Mouse (Mus musculus) liver, embryonic 14.5 days (tissue): ENCODE results near the gene Zfp459. TPM values are rescaled to one million over a fixed set of nuclear protein-coding genes. Genes with fewer than 3 reads are reported as not detected.

Experiments
- ATAC-seq: fragments of 200-750 bp; cut with Nextera tagmentation; 2 replicates; pipeline ENCODE4 v1.8.0; 2017; ENCODE audit warnings: moderate number of reproducible peaks, mild to moderate bottlenecking, moderate library complexity; ENCODE audit not compliant: insufficient read depth
- DNase-seq, 3 experiments: peaks; one replicate each; pipeline ENCODE4 v3.0.0-alpha.2; 2012 to 2013; ENCODE audit warnings: low read depth in 3 of 3, low spot score in 3 of 3
- H3K27ac ChIP-seq: fragments of 300-500 bp; sonication (generic); 2 replicates; pipeline ENCODE4 v1.5.1; 2014; ENCODE audit warnings: moderate library complexity, mild to moderate bottlenecking, control low read depth, inconsistent platforms
- H3K27me3 ChIP-seq: fragments of 300-500 bp; sonication (generic); 2 replicates; pipeline ENCODE4 v1.6.1; 2014; ENCODE audit warnings: mild to moderate bottlenecking, low read length, moderate library complexity; ENCODE audit not compliant: control insufficient read depth, insufficient read depth
- H3K36me3 ChIP-seq: fragments of 300-500 bp; sonication (generic); replicated peaks from 2 replicates; pipeline ENCODE4 v1.6.1; 2014; ENCODE audit warnings: low read depth; ENCODE audit not compliant: control insufficient read depth, insufficient read depth
- H3K4me1 ChIP-seq, 2 experiments: fragments of 200-500 bp in 1 of 2; fragments of 300-500 bp in 1 of 2; sonication (generic) in 1 of 2; replicated peaks; 2 replicates each; pipeline ENCODE4 v1.6.1; 2012 to 2014; ENCODE audit warnings: antibody characterized with exemption in 1 of 2, inconsistent platforms in 1 of 2, low read length in 1 of 2; ENCODE audit not compliant: control insufficient read depth in 2 of 2, insufficient read depth in 2 of 2
- H3K4me2 ChIP-seq: fragments of 300-500 bp; sonication (generic); 2 replicates; pipeline ENCODE4 v1.6.1; 2014; ENCODE audit warnings: low read depth, mild to moderate bottlenecking, control low read depth, moderate library complexity
- H3K4me3 ChIP-seq, 2 experiments: fragments of 200-500 bp in 1 of 2; fragments of 300-500 bp in 1 of 2; sonication (generic) in 1 of 2; 2 replicates each; pipeline ENCODE4 v1.5.1; 2012 to 2014; ENCODE audit warnings: low read depth in 2 of 2, low read length in 2 of 2, mild to moderate bottlenecking in 2 of 2, control low read depth in 1 of 2, inconsistent platforms in 1 of 2, moderate library complexity in 1 of 2; ENCODE audit not compliant: insufficient read depth in 1 of 2
- H3K9ac ChIP-seq: fragments of 300-500 bp; sonication (generic); replicated peaks from 2 replicates; pipeline ENCODE4 v1.6.1; 2014; ENCODE audit warnings: mild to moderate bottlenecking, control low read depth, moderate library complexity
- H3K9me3 ChIP-seq: fragments of 300-500 bp; sonication (generic); 2 replicates; pipeline ENCODE4 v1.6.1; 2016; ENCODE audit warnings: low read length, mixed read lengths; ENCODE audit not compliant: control insufficient read depth
- CTCF ChIP-seq: IDR thresholded peaks from 2 replicates; pipeline ENCODE4 v1.5.1; 2016; ENCODE audit warnings: antibody characterized with exemption, low read depth, control low read depth
- EP300 ChIP-seq: IDR thresholded peaks from 2 replicates; pipeline ENCODE4 v1.6.1; 2016; ENCODE audit warnings: antibody characterized with exemption, low read depth
- WGBS: fragments of 180-500 bp; shearing (Covaris S2); extraction: QIAGEN DNeasy Blood & Tissue Kit; methylation state at CpG from one replicate; pipeline ENCODE4 v1.1.7; 2014; ENCODE audit not compliant: insufficient replicate concordance; 5-methylcytosine and 5-hydroxymethylcytosine counted together
- polyA plus RNA-seq, 2 experiments: library from polyadenylated mRNA; depleted of rRNA in 1 of 2; stranded (reverse) in 1 of 2; unstranded in 1 of 2; fragments of >200 nt; fragmentation: Nextera tagmentation in 1 of 2; extraction: Ambion mirVana in 1 of 2; gene quantifications; 2 replicates each; pipeline versions ENCODE4 v1.2.1 to v1.2.3; 2012 to 2014

The Zfp459 gene
- polyA plus RNA-seq, 2 experiments = 0.07 to 0.17 TPM

DNA sequence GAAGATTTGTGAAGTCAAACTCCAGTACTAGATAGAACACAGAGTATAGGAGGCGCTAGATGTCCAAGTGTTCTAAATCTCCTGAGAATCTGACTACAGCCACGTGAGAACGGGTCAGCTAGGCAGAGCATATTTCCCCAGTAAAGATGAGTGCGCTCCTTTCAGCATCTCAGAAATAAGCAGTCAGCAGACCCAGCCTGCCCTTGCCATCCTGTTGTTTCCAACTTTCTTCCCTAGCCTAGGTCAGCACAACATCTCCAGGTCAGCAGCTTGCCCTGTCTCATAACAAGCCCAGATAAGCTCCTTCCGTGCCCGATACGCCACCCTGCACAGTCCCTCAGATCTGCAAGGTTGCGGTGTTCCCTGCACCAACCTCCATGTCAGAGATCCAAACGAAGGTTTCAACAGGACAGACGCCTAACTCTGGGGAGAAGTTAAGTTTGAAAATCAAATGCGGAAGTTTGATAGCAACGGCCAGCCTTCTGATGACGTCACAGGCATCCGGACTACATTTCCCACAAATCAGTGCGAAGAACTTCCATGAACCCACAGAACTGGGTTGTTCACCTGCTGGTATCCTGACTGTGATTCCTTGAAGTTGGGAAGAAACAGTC lies 61.0 kb downstream of the Zfp459 start, which contains the start of the genes Gm28044 and Zfp953:
Gene Gm28044, minus strand, starts transcription at position 406 of the 614 bp plus-strand sequence.
Gene Zfp953, minus strand, starts transcription at position 475 of the 614 bp plus-strand sequence.
- peak; percentile 32 for TF ChIP-seq CTCF
- TF ChIP-seq EP300 = no peak
- peak within 1 kb of the TSS; percentile 92 to 99 for H3K4me3 ChIP-seq
- no peaks in the 10 kb centered on the region for H3K27me3 ChIP-seq
- peak within 1 kb of the TSS; percentile 85 for H3K9ac ChIP-seq
- peak; percentile 85 for ATAC-seq
- H3K4me1 ChIP-seq = peaks cover 5 to 6% of the 10 kb centered on the region in 2 experiments
- DNase-seq = peak; percentile 69 to 77 (median 73)
- peak within 1 kb of the TSS; percentile 62 for H3K27ac ChIP-seq
- 0% methylated on average over 15 of the region's 15 CpGs for WGBS
- no peaks in the 10 kb centered on the region for H3K9me3 ChIP-seq
- no peaks in the 10 kb centered on the region for H3K36me3 ChIP-seq
- H3K4me2 ChIP-seq = peak within 1 kb of the TSS; percentile 74

Other genes with a start within 250 kb of the Zfp459 start
- 0.89 and 1.1 TPM in 2 replicates for gene Rsl1, start 248.2 kb downstream of the Zfp459 start, polyA plus RNA-seq (2012; rRNA removed)
- 0.82 and 1.5 TPM in 2 replicates for gene Rsl1, start 248.2 kb downstream of the Zfp459 start, polyA plus RNA-seq (2014; fragmentation: Nextera tagmentation; extraction: Ambion mirVana)
- gene Zfp455, start 226.9 kb downstream of the Zfp459 start, polyA plus RNA-seq (2012; rRNA removed) = 0.17 and 0.18 TPM in 2 replicates
- gene Zfp455, start 226.9 kb downstream of the Zfp459 start, polyA plus RNA-seq (2014; fragmentation: Nextera tagmentation; extraction: Ambion mirVana) = 0.27 TPM in 2 replicates
- gene Zfp458, start 143.0 kb downstream of the Zfp459 start, polyA plus RNA-seq (2012; rRNA removed) = 0.27 and 0.49 TPM in 2 replicates
- gene Zfp458, start 143.0 kb downstream of the Zfp459 start, polyA plus RNA-seq (2014; fragmentation: Nextera tagmentation; extraction: Ambion mirVana) = 0.28 and 0.34 TPM in 2 replicates
- 0.42 and 0.44 TPM in 2 replicates for gene Zfp457, start 114.9 kb downstream of the Zfp459 start, polyA plus RNA-seq (2012; rRNA removed)
- gene Zfp457, start 114.9 kb downstream of the Zfp459 start, polyA plus RNA-seq (2014; fragmentation: Nextera tagmentation; extraction: Ambion mirVana) = 0.24 TPM in 1 of 2 replicates, not detected in the other
- 0.79 and 1.3 TPM in 2 replicates for gene Zfp595, start 88.8 kb downstream of the Zfp459 start, polyA plus RNA-seq (2012; rRNA removed)
- 1.1 TPM in 2 replicates for gene Zfp595, start 88.8 kb downstream of the Zfp459 start, polyA plus RNA-seq (2014; fragmentation: Nextera tagmentation; extraction: Ambion mirVana)
- gene Gm28044, start 60.9 kb downstream of the Zfp459 start, polyA plus RNA-seq (2012; rRNA removed) = not detected in 2 replicates
- not detected in 2 replicates for gene Gm28044, start 60.9 kb downstream of the Zfp459 start, polyA plus RNA-seq (2014; fragmentation: Nextera tagmentation; extraction: Ambion mirVana)
- 0.36 and 0.78 TPM in 2 replicates for gene Zfp953, start 60.8 kb downstream of the Zfp459 start, polyA plus RNA-seq (2012; rRNA removed)
- 0.77 and 0.89 TPM in 2 replicates for gene Zfp953, start 60.8 kb downstream of the Zfp459 start, polyA plus RNA-seq (2014; fragmentation: Nextera tagmentation; extraction: Ambion mirVana)
- gene Gm28041, start 45.7 kb downstream of the Zfp459 start, polyA plus RNA-seq (2012; rRNA removed) = 0.10 TPM in 1 of 2 replicates, not detected in the other
- 0.19 and 0.34 TPM in 2 replicates for gene Gm28041, start 45.7 kb downstream of the Zfp459 start, polyA plus RNA-seq (2014; fragmentation: Nextera tagmentation; extraction: Ambion mirVana)
- 0.19 and 0.22 TPM in 2 replicates for gene Zfp456, start 45.6 kb downstream of the Zfp459 start, polyA plus RNA-seq (2012; rRNA removed)
- 0.47 and 0.56 TPM in 2 replicates for gene Zfp456, start 45.6 kb downstream of the Zfp459 start, polyA plus RNA-seq (2014; fragmentation: Nextera tagmentation; extraction: Ambion mirVana)
- 0.58 and 1.6 TPM in 2 replicates for gene Zfp429, start 21.6 kb downstream of the Zfp459 start, polyA plus RNA-seq (2012; rRNA removed)
- gene Zfp429, start 21.6 kb downstream of the Zfp459 start, polyA plus RNA-seq (2014; fragmentation: Nextera tagmentation; extraction: Ambion mirVana) = 1.5 and 1.7 TPM in 2 replicates
- 1.8 and 2.7 TPM in 2 replicates for gene Zfp874a, start 30.2 kb upstream of the Zfp459 start, polyA plus RNA-seq (2012; rRNA removed)
- gene Zfp874a, start 30.2 kb upstream of the Zfp459 start, polyA plus RNA-seq (2014; fragmentation: Nextera tagmentation; extraction: Ambion mirVana) = 5.3 and 5.9 TPM in 2 replicates
- 1.4 and 2.7 TPM in 2 replicates for gene Zfp874b, start 62.8 kb upstream of the Zfp459 start, polyA plus RNA-seq (2012; rRNA removed)
- 1.9 and 3.2 TPM in 2 replicates for gene Zfp874b, start 62.8 kb upstream of the Zfp459 start, polyA plus RNA-seq (2014; fragmentation: Nextera tagmentation; extraction: Ambion mirVana)
- gene Zfp58, start 79.1 kb upstream of the Zfp459 start, polyA plus RNA-seq (2012; rRNA removed) = 0.65 and 1.1 TPM in 2 replicates
- 1.6 and 1.7 TPM in 2 replicates for gene Zfp58, start 79.1 kb upstream of the Zfp459 start, polyA plus RNA-seq (2014; fragmentation: Nextera tagmentation; extraction: Ambion mirVana)
- not detected in 2 replicates for gene Gm26965, start 104.7 kb upstream of the Zfp459 start, polyA plus RNA-seq (2012; rRNA removed)
- not detected in 2 replicates for gene Gm26965, start 104.7 kb upstream of the Zfp459 start, polyA plus RNA-seq (2014; fragmentation: Nextera tagmentation; extraction: Ambion mirVana)
- 4.2 and 5.3 TPM in 2 replicates for gene Zfp87, start 104.8 kb upstream of the Zfp459 start, polyA plus RNA-seq (2012; rRNA removed)
- 8.7 and 10.6 TPM in 2 replicates for gene Zfp87, start 104.8 kb upstream of the Zfp459 start, polyA plus RNA-seq (2014; fragmentation: Nextera tagmentation; extraction: Ambion mirVana)
- gene Zfp748, start 132.4 kb upstream of the Zfp459 start, polyA plus RNA-seq (2012; rRNA removed) = 1.9 and 2.0 TPM in 2 replicates
- gene Zfp748, start 132.4 kb upstream of the Zfp459 start, polyA plus RNA-seq (2014; fragmentation: Nextera tagmentation; extraction: Ambion mirVana) = 4.9 and 5.1 TPM in 2 replicates
- 0.43 and 0.80 TPM in 2 replicates for gene Zfp729b, start 188.3 kb upstream of the Zfp459 start, polyA plus RNA-seq (2012; rRNA removed)
- 1.5 and 1.6 TPM in 2 replicates for gene Zfp729b, start 188.3 kb upstream of the Zfp459 start, polyA plus RNA-seq (2014; fragmentation: Nextera tagmentation; extraction: Ambion mirVana)
- gene Gm49345, start 216.4 kb upstream of the Zfp459 start, polyA plus RNA-seq (2012; rRNA removed) = not detected in 2 replicates
- not detected in 2 replicates for gene Gm49345, start 216.4 kb upstream of the Zfp459 start, polyA plus RNA-seq (2014; fragmentation: Nextera tagmentation; extraction: Ambion mirVana)
- gene Zfp729a, start 216.4 kb upstream of the Zfp459 start, polyA plus RNA-seq (2012; rRNA removed) = 0.49 and 0.77 TPM in 2 replicates
- gene Zfp729a, start 216.4 kb upstream of the Zfp459 start, polyA plus RNA-seq (2014; fragmentation: Nextera tagmentation; extraction: Ambion mirVana) = 0.80 and 1.5 TPM in 2 replicates